Mouse (Mus musculus) embryo, embryonic 11.5 days (tissue): ENCODE data around the gene Sfmbt2.
"Not testable (repeated sequence)": the region's sequence is repeated elsewhere in the genome, so short reads cannot be mapped to it uniquely, and the experiment has no call there.

Experiments used
- DNase-seq: peaks from one replicate; pipeline ENCODE4 v3.0.0-alpha.2; 2012; ENCODE audit warnings: low read depth, low spot score

The Sfmbt2 gene

GRCm38 (mm10) chr2:10370176-10370575 is at the start of gene Sfmbt2:
TSS of gene Sfmbt2 (plus strand) at chr2:10370510.
- DNase-seq: no peak

- DNase-seq: no peak
Measured at GRCm38 (mm10) chr2:10321093-10321492, 49.2 kb upstream of the Sfmbt2 start.

- no peak for DNase-seq
Measured at GRCm38 (mm10) chr2:10323173-10323572, 47.1 kb upstream of the Sfmbt2 start.

GRCm38 (mm10) chr2:10324980-10325379 is 45.3 kb upstream of the Sfmbt2 start:
- DNase-seq: no peak

- DNase-seq: no peak
Measured at GRCm38 (mm10) chr2:10330216-10330615, 40.1 kb upstream of the Sfmbt2 start.

- DNase-seq: no peak
Measured at GRCm38 (mm10) chr2:10334299-10334698, 36.0 kb upstream of the Sfmbt2 start.

GRCm38 (mm10) chr2:10335037-10335608 is 35.2 kb upstream of the Sfmbt2 start:
- DNase-seq: no peak

- DNase-seq: no peak
Measured at GRCm38 (mm10) chr2:10340022-10340421, 30.3 kb upstream of the Sfmbt2 start.

- DNase-seq: no peak
Measured at GRCm38 (mm10) chr2:10343523-10343922, 26.8 kb upstream of the Sfmbt2 start.

GRCm38 (mm10) chr2:10344073-10344472 is 26.2 kb upstream of the Sfmbt2 start:
- not testable (repeated sequence) for DNase-seq

GRCm38 (mm10) chr2:10347193-10347592 is 23.1 kb upstream of the Sfmbt2 start:
- DNase-seq: no peak

- no peak for DNase-seq
Measured at GRCm38 (mm10) chr2:10348036-10348435, 22.3 kb upstream of the Sfmbt2 start.

- no peak for DNase-seq
Measured at GRCm38 (mm10) chr2:10350266-10350810, 20.0 kb upstream of the Sfmbt2 start.

GRCm38 (mm10) chr2:10351125-10351524 is 19.2 kb upstream of the Sfmbt2 start:
- no peak for DNase-seq

- no peak for DNase-seq
Measured at GRCm38 (mm10) chr2:10352887-10353286, 17.4 kb upstream of the Sfmbt2 start.

GRCm38 (mm10) chr2:10353889-10354288 is 16.4 kb upstream of the Sfmbt2 start:
- DNase-seq: no peak

- DNase-seq: no peak
Measured at GRCm38 (mm10) chr2:10359861-10360260, 10.4 kb upstream of the Sfmbt2 start.

- DNase-seq: no peak
Measured at GRCm38 (mm10) chr2:10365081-10365480, 5.2 kb upstream of the Sfmbt2 start.

- DNase-seq: no peak
Measured at GRCm38 (mm10) chr2:10366284-10366683, 4.0 kb upstream of the Sfmbt2 start.

- DNase-seq: no peak
Measured at GRCm38 (mm10) chr2:10369676-10370075, 634 bp upstream of the Sfmbt2 start.

- no peak for DNase-seq
Measured at GRCm38 (mm10) chr2:10370687-10371458, 563 bp downstream of the Sfmbt2 start.

GRCm38 (mm10) chr2:10371459-10371817 is 1.1 kb downstream of the Sfmbt2 start:
- DNase-seq: no peak

- no peak for DNase-seq
Measured at GRCm38 (mm10) chr2:10371899-10372298, 1.6 kb downstream of the Sfmbt2 start.
